Mouse (Mus musculus) ES-Bruce4 (cell line): ENCODE measurements around the gene Plekhf1.

Source experiments
- CTCF ChIP-seq: IDR thresholded peaks from one replicate; pipeline ENCODE4 v1.8.1; 2011; ENCODE audit warnings: low read depth, low read length
- EP300 ChIP-seq: IDR thresholded peaks from 2 replicates; pipeline ENCODE4 v1.6.1; 2011; ENCODE audit warnings: low read depth, low read length; ENCODE audit not compliant: insufficient read depth
- POLR2A ChIP-seq: IDR thresholded peaks from one replicate; pipeline ENCODE4 v1.8.1; 2011; ENCODE audit warnings: low read length; ENCODE audit not compliant: insufficient read depth

DNA sequence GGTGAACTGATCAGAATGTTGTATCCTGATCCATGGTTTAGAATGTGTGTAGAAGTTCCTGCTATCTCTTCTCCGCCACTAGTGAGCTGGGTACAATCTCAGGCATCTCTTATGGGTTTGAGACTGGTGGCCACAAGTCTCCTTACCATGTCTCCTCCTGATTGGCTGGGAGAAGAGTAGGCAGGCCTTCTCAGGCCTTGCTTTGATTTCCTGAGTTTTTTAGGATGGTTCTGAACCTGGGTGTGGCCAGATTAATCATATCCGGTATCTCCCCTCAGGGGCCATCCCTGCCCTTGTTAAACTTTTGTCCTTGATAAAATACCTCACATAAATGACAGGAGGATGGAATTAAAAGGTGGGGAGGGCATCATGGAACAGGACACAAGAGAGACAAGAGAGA, 31.8 kb upstream of the Plekhf1 start:
- TF ChIP-seq EP300 = no peak
- no peak for TF ChIP-seq POLR2A
- no peak for TF ChIP-seq CTCF
